Mouse (Mus musculus): ENCODE results near the gene Mdfi. TPM values are rescaled to one million over a fixed set of nuclear protein-coding genes. Genes with fewer than 3 reads are reported as not detected.

Gene Mdfi
- polyA plus RNA-seq, 1 experiment from 2014 or later, result 30.6 TPM

DNA sequence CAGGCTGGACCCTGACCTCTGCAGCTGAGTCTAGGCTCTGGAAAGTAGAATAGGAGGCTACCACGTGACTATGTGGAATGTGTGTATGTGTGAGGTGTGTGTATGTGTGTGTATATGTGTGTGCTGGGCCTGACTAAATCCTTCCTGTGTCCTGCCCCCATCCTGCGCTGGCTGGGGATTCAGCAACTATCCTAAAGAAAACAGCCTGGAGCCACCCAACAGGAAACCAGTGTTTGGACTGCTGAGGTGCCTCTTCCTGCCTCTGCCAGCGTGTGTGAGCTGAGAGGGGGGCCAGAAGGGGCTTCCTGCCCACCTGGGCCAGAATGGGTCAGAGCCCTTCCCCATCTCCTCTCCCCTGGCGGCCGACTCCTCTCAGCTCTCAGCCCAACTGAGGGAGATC is 20.9 kb downstream of the Mdfi start:
- Histone ChIP-seq H3K27ac (peak overlapping the region; percentile 77), H3K9me3 (no peaks in the 10 kb centered on the region), H3K27me3 (ENCODE audit: insufficient read depth, poor library complexity, severe bottlenecking) (0 out of 2 replicates have a peak, but pooled peaks cover 4% of the 10 kb centered on the region), H3K36me3 (peaks cover 36% of the 10 kb centered on the region), H3K4me3 (no peak overlapping the region), H3K4me1 (replicated peaks) (peaks cover 58% of the 10 kb centered on the region)
- 58% methylated on average over 5 of the region's 5 CpGs for WGBS
- DNase-seq (ENCODE audit: low spot score), result peak; percentile 29

DNA sequence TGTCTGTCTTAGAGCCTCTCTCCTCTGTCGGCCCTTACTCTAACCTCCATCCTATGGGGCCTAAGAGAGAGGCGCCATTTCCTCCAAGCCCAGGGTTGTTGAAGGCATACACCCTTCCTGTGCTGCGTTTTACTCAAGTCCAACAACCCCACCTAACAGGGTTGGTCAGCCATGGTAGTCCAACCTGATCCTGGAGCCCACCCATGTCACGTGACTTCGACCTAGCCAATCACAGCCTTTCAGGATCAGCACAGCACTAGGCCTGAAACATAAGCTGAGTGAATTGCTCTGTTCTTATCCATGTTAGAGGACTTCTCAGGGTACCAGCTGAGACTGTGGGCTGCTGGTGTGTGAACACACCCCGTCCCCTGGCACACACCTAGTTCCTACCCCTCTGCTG is 22.3 kb downstream of the Mdfi start:
- 0 out of 2 replicates have a peak, but pooled peaks cover 4% of the 10 kb centered on the region for H3K27me3 ChIP-seq (ENCODE audit: insufficient read depth, poor library complexity, severe bottlenecking)

GRCm38 (mm10) chr17:47811265-47811800 is 23.2 kb downstream of the Mdfi start:
- peaks cover 60% of the 10 kb centered on the region for H3K4me1 ChIP-seq (replicated peaks)
- 78% methylated on average over 15 of the region's 15 CpGs for WGBS

More for the DNA sequence above, 22.3 kb downstream of the Mdfi start:
- Histone ChIP-seq H3K4me3 (no peak overlapping the region), H3K36me3 (peaks cover 22% of the 10 kb centered on the region), H3K4me1 (replicated peaks) (peaks cover 58% of the 10 kb centered on the region), H3K27ac (peak overlapping the region; percentile 77; the same call in 1 of the 2 replicates), H3K9me3 (no peaks in the 10 kb centered on the region)
- WGBS, result 88% methylated on average over 6 of the region's 6 CpGs
- DNase-seq (ENCODE audit: low spot score), result no peak

GRCm38 (mm10) chr17:47806230-47806629 is 28.3 kb downstream of the Mdfi start:
- DNase-seq (ENCODE audit: low spot score), result no peak
- no peaks in the 10 kb centered on the region for H3K27me3 ChIP-seq (ENCODE audit: insufficient read depth, poor library complexity, severe bottlenecking)
- H3K27ac ChIP-seq, result peak overlapping the region; percentile 64; the same call in 1 of the 2 replicates
- H3K4me3 ChIP-seq, result no peak overlapping the region
- WGBS, result 59% methylated on average over 9 of the region's 9 CpGs
- H3K36me3 ChIP-seq, result no peaks in the 10 kb centered on the region
- H3K4me1 ChIP-seq (replicated peaks), result peaks cover 46% of the 10 kb centered on the region
- no peaks in the 10 kb centered on the region for H3K9me3 ChIP-seq

More at GRCm38 (mm10) chr17:47811265-47811800, 23.2 kb downstream of the Mdfi start:
- Histone ChIP-seq H3K9me3 (no peaks in the 10 kb centered on the region), H3K4me3 (no peak overlapping the region), H3K27ac (0 out of 2 replicates have a peak overlapping the region, but pooled peaks have one; percentile 16), H3K27me3 (ENCODE audit: insufficient read depth, poor library complexity, severe bottlenecking) (0 out of 2 replicates have a peak, but pooled peaks cover 4% of the 10 kb centered on the region), H3K36me3 (peaks cover 20% of the 10 kb centered on the region)
- no peak for DNase-seq (ENCODE audit: low spot score)

DNA sequence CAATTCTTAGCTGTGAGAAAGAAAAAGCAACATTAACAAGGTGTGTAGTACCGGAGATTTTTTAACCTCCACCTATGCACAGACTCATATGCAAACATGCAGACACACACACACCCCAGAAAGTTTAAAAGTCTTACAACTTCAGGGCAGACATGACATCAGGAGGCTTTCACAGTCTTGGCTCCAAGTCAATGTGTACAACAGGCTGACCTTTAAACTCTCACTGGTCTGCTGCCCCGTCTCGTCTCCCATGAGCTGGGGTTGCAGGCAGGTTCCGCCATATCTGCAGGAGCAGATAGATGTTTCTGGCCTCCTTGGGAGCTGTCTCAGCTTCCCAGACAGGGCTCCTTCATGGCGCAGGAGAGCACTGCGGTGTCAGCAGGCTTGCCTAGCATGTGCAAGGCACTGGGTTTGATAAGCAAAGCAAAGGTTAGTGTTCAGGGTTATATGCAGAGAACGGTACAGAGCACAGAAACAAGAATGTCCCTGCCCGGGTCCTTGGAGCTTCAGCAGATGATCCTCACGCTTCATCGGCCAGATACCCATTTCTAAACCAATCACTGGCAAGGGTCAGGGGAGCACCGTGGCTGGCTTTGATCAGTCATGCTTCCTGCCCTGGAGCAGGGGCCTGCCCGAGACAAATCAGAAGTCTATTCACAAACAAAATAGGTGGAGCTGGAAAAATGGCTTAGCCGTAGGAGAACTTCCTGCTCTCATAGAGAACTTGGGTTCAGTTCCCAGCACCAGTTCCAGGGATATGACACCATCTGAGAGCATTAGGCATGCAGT is 29.2 kb downstream of the Mdfi start:
- Histone ChIP-seq H3K27ac (peak overlapping the region; percentile 64), H3K4me1 (replicated peaks) (peaks cover 43% of the 10 kb centered on the region), H3K36me3 (no peaks in the 10 kb centered on the region), H3K27me3 (ENCODE audit: insufficient read depth, poor library complexity, severe bottlenecking) (no peaks in the 10 kb centered on the region), H3K4me3 (no peak overlapping the region), H3K9me3 (no peaks in the 10 kb centered on the region)
- WGBS, result 30% methylated on average over 13 of the region's 13 CpGs
- peak; percentile 59 for DNase-seq (ENCODE audit: low spot score)

GRCm38 (mm10) chr17:47803662-47804061 is 30.8 kb downstream of the Mdfi start:
- H3K27ac ChIP-seq, result no peak overlapping the region
- WGBS, result 93% methylated on average over 4 of the region's 4 CpGs
- no peaks in the 10 kb centered on the region for H3K9me3 ChIP-seq
- no peaks in the 10 kb centered on the region for H3K36me3 ChIP-seq
- H3K4me3 ChIP-seq, result no peak overlapping the region
- no peak for DNase-seq (ENCODE audit: low spot score)
- H3K27me3 ChIP-seq (ENCODE audit: insufficient read depth, poor library complexity, severe bottlenecking), result no peaks in the 10 kb centered on the region
- peaks cover 38% of the 10 kb centered on the region for H3K4me1 ChIP-seq (replicated peaks)

GRCm38 (mm10) chr17:47802806-47803205 is 31.7 kb downstream of the Mdfi start:
- H3K4me3 ChIP-seq, result no peak overlapping the region
- WGBS, result 13% methylated on average over 8 of the region's 8 CpGs
- peaks cover 38% of the 10 kb centered on the region for H3K4me1 ChIP-seq (replicated peaks)
- no peaks in the 10 kb centered on the region for H3K27me3 ChIP-seq (ENCODE audit: insufficient read depth, poor library complexity, severe bottlenecking)
- no peaks in the 10 kb centered on the region for H3K36me3 ChIP-seq
- H3K9me3 ChIP-seq, result no peaks in the 10 kb centered on the region
- DNase-seq (ENCODE audit: low spot score), result peak; percentile 30
- H3K27ac ChIP-seq, result peak overlapping the region; percentile 54

GRCm38 (mm10) chr17:47797383-47797782 is 37.1 kb downstream of the Mdfi start:
- Histone ChIP-seq H3K4me3 (no peak overlapping the region), H3K4me1 (replicated peaks) (peaks cover 48% of the 10 kb centered on the region), H3K36me3 (no peaks in the 10 kb centered on the region), H3K9me3 (no peaks in the 10 kb centered on the region), H3K27me3 (ENCODE audit: insufficient read depth, poor library complexity, severe bottlenecking) (no peaks in the 10 kb centered on the region), H3K27ac (no peak overlapping the region)
- DNase-seq (ENCODE audit: low spot score), result no peak
- WGBS, result 76% methylated on average over 9 of the region's 9 CpGs

DNA sequence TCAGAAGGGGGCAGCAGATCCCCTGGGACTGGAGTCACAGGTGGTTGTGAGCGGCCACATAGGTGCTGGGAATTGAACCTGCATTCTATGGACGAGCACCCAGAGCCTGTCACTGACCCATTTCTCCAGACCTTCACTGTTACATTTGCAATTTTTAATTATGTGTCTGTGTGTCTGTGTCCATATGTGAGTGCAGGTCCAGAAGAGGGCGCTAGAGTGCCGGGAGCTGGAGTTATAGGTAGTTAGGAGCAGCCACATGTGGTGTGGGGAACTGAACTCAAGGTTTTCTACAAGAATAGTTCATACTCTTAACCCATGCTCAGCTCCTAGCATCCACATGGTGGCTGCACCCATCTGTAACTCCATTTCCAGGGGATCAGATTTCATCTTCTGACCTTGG is 37.5 kb downstream of the Mdfi start:
- Histone ChIP-seq H3K4me1 (replicated peaks) (peaks cover 48% of the 10 kb centered on the region), H3K36me3 (no peaks in the 10 kb centered on the region), H3K27me3 (ENCODE audit: insufficient read depth, poor library complexity, severe bottlenecking) (no peaks in the 10 kb centered on the region), H3K27ac (no peak overlapping the region), H3K9me3 (no peaks in the 10 kb centered on the region), H3K4me3 (no peak overlapping the region)
- WGBS, result 69% methylated on average over 4 of the region's 4 CpGs
- DNase-seq (ENCODE audit: low spot score), result no peak

GRCm38 (mm10) chr17:47796156-47796816 is 38.2 kb downstream of the Mdfi start:
- 56% methylated on average over 16 of the region's 16 CpGs for WGBS
- Histone ChIP-seq H3K27me3 (ENCODE audit: insufficient read depth, poor library complexity, severe bottlenecking) (peaks cover 6% of the 10 kb centered on the region; the same call in 1 of the 2 replicates), H3K27ac (peak overlapping the region; percentile 75), H3K4me3 (no peak overlapping the region), H3K36me3 (no peaks in the 10 kb centered on the region), H3K9me3 (no peaks in the 10 kb centered on the region), H3K4me1 (replicated peaks) (peaks cover 50% of the 10 kb centered on the region)
- peak; percentile 29 for DNase-seq (ENCODE audit: low spot score)

GRCm38 (mm10) chr17:47795446-47795845 is 39.0 kb downstream of the Mdfi start:
- Histone ChIP-seq H3K27ac (peak overlapping the region; percentile 75), H3K27me3 (ENCODE audit: insufficient read depth, poor library complexity, severe bottlenecking) (peaks cover 11% of the 10 kb centered on the region; the same call in 1 of the 2 replicates), H3K4me3 (no peak overlapping the region), H3K36me3 (no peaks in the 10 kb centered on the region), H3K4me1 (replicated peaks) (peaks cover 53% of the 10 kb centered on the region), H3K9me3 (no peaks in the 10 kb centered on the region)
- peak; percentile 74 for DNase-seq (ENCODE audit: low spot score)
- WGBS, result 43% methylated on average over 3 of the region's 3 CpGs

DNA sequence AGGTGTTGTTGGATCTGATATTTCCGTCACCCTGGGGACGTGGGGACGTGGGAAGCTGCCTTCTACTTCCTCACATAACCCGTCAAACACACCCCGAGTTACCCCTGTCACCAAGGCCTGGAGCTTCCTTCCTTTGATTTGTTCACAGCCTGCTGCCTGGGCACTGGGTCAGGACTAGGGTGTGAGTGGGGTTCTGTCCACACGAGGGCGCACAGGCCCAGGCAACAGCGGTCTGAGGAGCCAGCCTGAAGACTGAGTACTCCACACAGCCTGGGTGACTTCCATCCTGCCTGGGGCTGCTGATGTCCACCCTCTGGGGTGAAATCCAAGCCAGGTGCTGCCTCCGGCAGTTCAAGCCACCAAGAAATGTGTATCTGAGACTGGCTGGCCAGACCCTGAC is 41.1 kb downstream of the Mdfi start:
- H3K9me3 ChIP-seq, result no peaks in the 10 kb centered on the region
- no peak overlapping the region for H3K4me3 ChIP-seq
- H3K27me3 ChIP-seq (ENCODE audit: insufficient read depth, poor library complexity, severe bottlenecking), result peaks cover 11% of the 10 kb centered on the region; the same call in 1 of the 2 replicates
- DNase-seq (ENCODE audit: low spot score), result peak; percentile 89
- H3K27ac ChIP-seq, result peak overlapping the region; percentile 47; the same call in 1 of the 2 replicates
- H3K36me3 ChIP-seq, result no peaks in the 10 kb centered on the region
- 13% methylated on average over 9 of the region's 9 CpGs for WGBS
- H3K4me1 ChIP-seq (replicated peaks), result peaks cover 66% of the 10 kb centered on the region
